Mouse (Mus musculus): Measurements from ENCODE around the gene Thsd7a. TPM values are rescaled to one million over a fixed set of nuclear protein-coding genes. Genes with fewer than 3 reads are reported as not detected.

Thsd7a gene
- polyA plus RNA-seq, 1 experiment from 2014 or later, result 7.1 TPM

DNA sequence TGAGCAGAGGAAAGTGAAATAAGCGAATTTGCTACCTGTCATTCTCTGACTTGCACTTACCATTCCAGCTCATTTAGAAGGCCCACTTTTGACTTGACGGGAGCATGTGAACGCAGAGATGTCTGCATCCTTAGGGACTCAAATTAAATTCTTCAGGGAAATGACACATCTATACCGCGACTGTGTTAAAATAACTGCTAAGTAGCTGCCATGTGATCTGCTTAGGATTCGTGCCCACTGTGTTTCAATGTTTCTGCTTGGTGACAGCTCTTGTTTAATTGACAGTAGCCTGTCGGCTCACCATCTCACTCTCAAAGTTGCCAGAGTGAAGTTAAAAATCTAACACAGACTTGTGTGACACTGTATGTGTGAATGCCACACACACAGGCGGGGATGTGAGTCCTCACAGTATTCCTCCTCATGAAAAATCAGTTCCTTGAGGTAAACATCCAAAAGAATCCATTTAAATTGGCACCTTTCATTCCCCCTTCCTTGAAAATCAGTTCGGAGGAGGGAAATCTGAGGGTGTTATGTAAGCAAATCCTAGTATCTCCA, 397.0 kb downstream of the Thsd7a start:
- Histone ChIP-seq H3K27me3 (no peaks in the 10 kb centered on the region), H3K4me1 (no peaks in the 10 kb centered on the region), H3K4me3 (replicated peaks) (no peak overlapping the region), H3K36me3 (no peaks in the 10 kb centered on the region), H3K27ac (no peak overlapping the region), H3K9me3 (replicated peaks) (no peaks in the 10 kb centered on the region), H3K9ac (no peak overlapping the region), H3K4me2 (no peak overlapping the region)
- 80% methylated on average over 9 of the region's 9 CpGs for WGBS
- ATAC-seq (replicated peaks; ENCODE audit: low FRiP score), result no peak

DNA sequence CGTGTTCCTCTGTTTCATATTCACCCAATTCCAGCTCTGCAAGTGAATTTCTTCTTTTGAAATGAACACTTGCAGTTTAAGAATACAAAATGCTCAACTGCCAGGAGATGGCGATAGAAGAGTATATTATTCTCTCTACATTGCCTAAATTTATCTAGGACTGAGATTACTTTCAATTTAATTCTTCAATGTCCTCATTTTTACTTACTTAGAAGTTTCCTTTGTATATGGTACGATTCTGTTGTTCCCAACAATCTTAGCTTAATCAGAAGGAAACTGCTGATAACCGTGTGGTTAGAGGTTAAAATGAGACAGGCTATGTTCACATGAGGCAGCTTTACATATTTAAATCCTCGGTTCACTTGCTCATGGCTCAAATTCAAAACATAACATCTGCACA, 398.5 kb downstream of the Thsd7a start:
- no peak overlapping the region for H3K27ac ChIP-seq
- no peaks in the 10 kb centered on the region for H3K9me3 ChIP-seq (replicated peaks)
- H3K27me3 ChIP-seq, result no peaks in the 10 kb centered on the region
- H3K4me1 ChIP-seq, result no peaks in the 10 kb centered on the region
- 55% methylated on average over 5 of the region's 5 CpGs for WGBS
- no peaks in the 10 kb centered on the region for H3K36me3 ChIP-seq
- no peak overlapping the region for H3K9ac ChIP-seq
- no peak overlapping the region for H3K4me3 ChIP-seq (replicated peaks)
- H3K4me2 ChIP-seq, result no peak overlapping the region
- ATAC-seq (replicated peaks; ENCODE audit: low FRiP score), result no peak

- H3K9me3 ChIP-seq (replicated peaks), result no peaks in the 10 kb centered on the region
- no peak overlapping the region for H3K4me2 ChIP-seq
- no peak overlapping the region for H3K27ac ChIP-seq
- WGBS, result 73% methylated on average over 3 of the region's 3 CpGs
- H3K4me3 ChIP-seq (replicated peaks), result no peak overlapping the region
- no peaks in the 10 kb centered on the region for H3K4me1 ChIP-seq
- H3K9ac ChIP-seq, result no peak overlapping the region
- H3K27me3 ChIP-seq, result no peaks in the 10 kb centered on the region
- no peak for ATAC-seq (replicated peaks; ENCODE audit: low FRiP score)
- no peaks in the 10 kb centered on the region for H3K36me3 ChIP-seq
Measured at GRCm38 (mm10) chr6:12349105-12349759, 400.0 kb downstream of the Thsd7a start.

- Histone ChIP-seq H3K4me3 (replicated peaks) (no peak overlapping the region), H3K9ac (no peak overlapping the region), H3K4me2 (no peak overlapping the region), H3K4me1 (no peaks in the 10 kb centered on the region), H3K27me3 (no peaks in the 10 kb centered on the region), H3K27ac (no peak overlapping the region), H3K36me3 (no peaks in the 10 kb centered on the region), H3K9me3 (replicated peaks) (no peaks in the 10 kb centered on the region)
- ATAC-seq (replicated peaks; ENCODE audit: low FRiP score), result no peak
Measured at GRCm38 (mm10) chr6:12348667-12349066, 400.5 kb downstream of the Thsd7a start.

DNA sequence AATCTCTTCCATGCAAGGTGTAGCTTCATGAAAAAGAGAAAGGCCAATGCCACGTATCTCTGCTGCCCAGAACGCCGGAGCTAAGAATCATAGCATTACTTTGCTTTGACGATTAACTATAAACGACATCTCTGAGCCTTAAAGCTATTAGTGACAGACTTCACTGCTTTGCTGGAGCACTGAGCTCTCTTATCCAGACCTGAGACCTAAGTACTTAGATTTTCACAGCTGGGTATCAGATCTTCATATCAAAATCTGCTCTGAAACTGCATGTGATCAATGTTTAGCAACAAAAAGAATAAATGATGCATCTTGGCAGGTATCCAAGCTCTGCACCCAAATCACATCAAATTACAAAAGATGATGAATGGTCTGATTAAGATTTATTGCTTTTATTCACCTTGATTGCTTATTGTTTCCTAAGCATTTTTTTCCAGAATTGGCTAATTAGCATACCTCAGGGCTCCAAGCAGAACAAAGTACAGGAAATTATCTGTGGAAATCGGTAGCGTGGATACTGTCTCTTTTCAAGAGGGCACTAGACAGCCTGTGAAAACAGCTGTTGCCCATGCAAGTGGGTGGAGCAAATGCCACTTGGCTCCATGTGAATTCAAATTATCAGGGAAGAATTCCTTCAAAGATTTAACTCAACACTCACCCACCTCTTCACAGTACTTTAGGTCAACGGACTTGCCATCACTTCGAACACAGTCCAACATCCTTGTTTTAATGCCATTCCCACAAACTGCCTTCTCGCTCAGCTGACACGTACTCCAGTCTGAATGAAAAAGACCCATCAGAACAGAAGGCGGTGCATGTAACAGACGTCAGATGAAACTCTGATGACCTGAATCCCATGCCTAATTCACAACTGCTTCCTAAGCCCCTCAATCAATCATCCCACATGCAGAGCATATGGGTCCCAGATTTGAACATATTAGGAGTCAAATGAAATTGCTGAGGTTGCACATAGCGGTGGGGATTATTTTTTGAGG, 412.3 kb downstream of the Thsd7a start:
- H3K4me1 ChIP-seq, result no peaks in the 10 kb centered on the region
- H3K9me3 ChIP-seq (replicated peaks), result no peaks in the 10 kb centered on the region
- ATAC-seq (replicated peaks; ENCODE audit: low FRiP score), result no peak
- H3K4me3 ChIP-seq (replicated peaks), result no peak overlapping the region
- no peak overlapping the region for H3K4me2 ChIP-seq
- no peaks in the 10 kb centered on the region for H3K36me3 ChIP-seq
- H3K27me3 ChIP-seq, result no peaks in the 10 kb centered on the region
- H3K9ac ChIP-seq, result no peak overlapping the region
- H3K27ac ChIP-seq, result no peak overlapping the region
- WGBS, result 78% methylated on average over 14 of the region's 14 CpGs

- H3K4me2 ChIP-seq, result no peak overlapping the region
- no peak overlapping the region for H3K27ac ChIP-seq
- no peak overlapping the region for H3K9ac ChIP-seq
- no peaks in the 10 kb centered on the region for H3K9me3 ChIP-seq (replicated peaks)
- H3K27me3 ChIP-seq, result no peaks in the 10 kb centered on the region
- WGBS, result 38% methylated on average over 7 of the region's 7 CpGs
- ATAC-seq (replicated peaks; ENCODE audit: low FRiP score), result no peak; the same call in none of the 2 replicates
- H3K36me3 ChIP-seq, result no peaks in the 10 kb centered on the region
- no peaks in the 10 kb centered on the region for H3K4me1 ChIP-seq
- H3K4me3 ChIP-seq (replicated peaks), result no peak overlapping the region
Measured at GRCm38 (mm10) chr6:12315070-12315909, 433.9 kb downstream of the Thsd7a start.

- H3K9ac ChIP-seq, result no peak overlapping the region
- no peaks in the 10 kb centered on the region for H3K4me1 ChIP-seq
- H3K4me2 ChIP-seq, result no peak overlapping the region
- H3K36me3 ChIP-seq, result no peaks in the 10 kb centered on the region
- WGBS, result 74% methylated on average over 2 of the region's 2 CpGs
- H3K4me3 ChIP-seq (replicated peaks), result no peak overlapping the region
- ATAC-seq (replicated peaks; ENCODE audit: low FRiP score), result no peak
- H3K9me3 ChIP-seq (replicated peaks), result peaks cover 7% of the 10 kb centered on the region; the same call in 1 of the 2 replicates
- no peak overlapping the region for H3K27ac ChIP-seq
- H3K27me3 ChIP-seq, result no peaks in the 10 kb centered on the region
Measured at GRCm38 (mm10) chr6:12307502-12307901, 441.7 kb downstream of the Thsd7a start.

GRCm38 (mm10) chr6:12262641-12263400, 486.4 kb downstream of the Thsd7a start:
- ATAC-seq (replicated peaks; ENCODE audit: low FRiP score), result no peak
- 80% methylated on average over 15 of the region's 15 CpGs for WGBS

More at GRCm38 (mm10) chr6:12262641-12263400, 486.4 kb downstream of the Thsd7a start:
- H3K4me1 ChIP-seq, result no peaks in the 10 kb centered on the region
- H3K4me3 ChIP-seq (replicated peaks), result no peak overlapping the region
- no peaks in the 10 kb centered on the region for H3K9me3 ChIP-seq (replicated peaks)
- H3K27ac ChIP-seq, result no peak overlapping the region
- no peak overlapping the region for H3K9ac ChIP-seq
- no peaks in the 10 kb centered on the region for H3K27me3 ChIP-seq
- no peak overlapping the region for H3K4me2 ChIP-seq
- no peaks in the 10 kb centered on the region for H3K36me3 ChIP-seq

All from kidney, embryonic 15.5 days (tissue).